Mouse (Mus musculus): ENCODE data around the gene Ncbp1. TPM values are rescaled to one million over a fixed set of nuclear protein-coding genes. Genes with fewer than 3 reads are reported as not detected.
A peak's percentile ranks its signal among the peaks of the same experiment; 100 is the strongest.
"Not testable (repeated sequence)": the region's sequence is repeated elsewhere in the genome, so short reads cannot be mapped to it uniquely, and the experiment has no call there.

Ncbp1 gene
- polyA plus RNA-seq, 1 experiment from 2014 or later = 69.5 TPM

GRCm38 (mm10) chr4:46181168-46181567 lies 42.8 kb downstream of the Ncbp1 start:
- Histone ChIP-seq H3K27ac (no peak overlapping the region), H3K36me3 (peaks cover 80% of the 10 kb centered on the region), H3K27me3 (no peaks in the 10 kb centered on the region), H3K9ac (no peak overlapping the region), H3K4me3 (no peak overlapping the region), H3K9me3 (no peaks in the 10 kb centered on the region), H3K4me2 (no peak overlapping the region), H3K4me1 (no peaks in the 10 kb centered on the region)
- WGBS = 28% methylated on average over 6 of the region's 6 CpGs
- ATAC-seq (ENCODE audit: insufficient number of reproducible peaks, low FRiP score, low TSS enrichment, low read depth) = no peak

- Histone ChIP-seq H3K4me2 (no peak overlapping the region), H3K27me3 (no peaks in the 10 kb centered on the region), H3K27ac (no peak overlapping the region), H3K9ac (no peak overlapping the region), H3K4me3 (no peak overlapping the region), H3K4me1 (no peaks in the 10 kb centered on the region), H3K9me3 (no peaks in the 10 kb centered on the region), H3K36me3 (peaks cover 74% of the 10 kb centered on the region)
- 79% methylated on average over 7 of the region's 7 CpGs for WGBS
- no peak for ATAC-seq (ENCODE audit: insufficient number of reproducible peaks, low FRiP score, low TSS enrichment, low read depth)
These were observed 43.8 kb downstream of the Ncbp1 start for GRCm38 (mm10) chr4:46182181-46182580.

- H3K4me1 ChIP-seq = no peaks in the 10 kb centered on the region
- no peaks in the 10 kb centered on the region for H3K9me3 ChIP-seq
- no peak overlapping the region for H3K27ac ChIP-seq
- H3K9ac ChIP-seq = no peak overlapping the region
- 50% methylated on average over 8 of the region's 8 CpGs for WGBS
- H3K36me3 ChIP-seq = peaks cover 77% of the 10 kb centered on the region
- H3K27me3 ChIP-seq = no peaks in the 10 kb centered on the region
- H3K4me2 ChIP-seq = no peak overlapping the region
- no peak overlapping the region for H3K4me3 ChIP-seq
- ATAC-seq (ENCODE audit: insufficient number of reproducible peaks, low FRiP score, low TSS enrichment, low read depth) = no peak
These were observed 47.0 kb downstream of the Ncbp1 start for GRCm38 (mm10) chr4:46185423-46185822.

- Histone ChIP-seq H3K27ac (no peak overlapping the region), H3K9me3 (no peaks in the 10 kb centered on the region), H3K9ac (no peak overlapping the region), H3K27me3 (no peaks in the 10 kb centered on the region), H3K4me3 (no peak overlapping the region), H3K4me2 (no peak overlapping the region), H3K4me1 (no peaks in the 10 kb centered on the region), H3K36me3 (peaks cover 80% of the 10 kb centered on the region)
- no peak for ATAC-seq (ENCODE audit: insufficient number of reproducible peaks, low FRiP score, low TSS enrichment, low read depth)
- WGBS = 78% methylated on average over 9 of the region's 9 CpGs
These were observed 47.5 kb downstream of the Ncbp1 start for GRCm38 (mm10) chr4:46185890-46186289.

- Histone ChIP-seq H3K27ac (no peak overlapping the region), H3K4me3 (no peak overlapping the region), H3K4me1 (no peaks in the 10 kb centered on the region), H3K9ac (no peak overlapping the region), H3K4me2 (no peak overlapping the region), H3K36me3 (peaks cover 79% of the 10 kb centered on the region), H3K9me3 (no peaks in the 10 kb centered on the region), H3K27me3 (no peaks in the 10 kb centered on the region)
- WGBS = 66% methylated on average over 3 of the region's 3 CpGs
- ATAC-seq (ENCODE audit: insufficient number of reproducible peaks, low FRiP score, low TSS enrichment, low read depth) = no peak
These were observed 48.1 kb downstream of the Ncbp1 start for GRCm38 (mm10) chr4:46186466-46186865.

GRCm38 (mm10) chr4:46192011-46192410 lies 53.6 kb downstream of the Ncbp1 start:
- H3K4me2 ChIP-seq; H3K9me3 ChIP-seq; H3K9ac ChIP-seq; H3K27ac ChIP-seq; H3K4me3 ChIP-seq; ATAC-seq (ENCODE audit: insufficient number of reproducible peaks, low FRiP score, low TSS enrichment, low read depth); H3K27me3 ChIP-seq: not testable (repeated sequence)
- H3K4me1 ChIP-seq = peaks cover 22% of the 10 kb centered on the region
- H3K36me3 ChIP-seq = peaks cover 41% of the 10 kb centered on the region

GRCm38 (mm10) chr4:46195781-46196487 lies 57.5 kb downstream of the Ncbp1 start, which contains the start of gene Xpa:
TSS of gene Xpa (minus strand) at chr4:46196311.
- H3K4me1 ChIP-seq = peaks cover 22% of the 10 kb centered on the region
- peaks cover 7% of the 10 kb centered on the region for H3K36me3 ChIP-seq
- peak within 1 kb of the TSS; percentile 89 for H3K27ac ChIP-seq
- WGBS = under 1% methylated on average over 57 of the region's 70 CpGs
- no peaks in the 10 kb centered on the region for H3K9me3 ChIP-seq
- H3K4me2 ChIP-seq = peak within 1 kb of the TSS; percentile 64
- H3K27me3 ChIP-seq = peaks cover 20% of the 10 kb centered on the region
- peak; percentile 91 for ATAC-seq (ENCODE audit: insufficient number of reproducible peaks, low FRiP score, low TSS enrichment, low read depth)
- peak within 1 kb of the TSS; percentile 83 for H3K4me3 ChIP-seq
- peak within 1 kb of the TSS; percentile 87 for H3K9ac ChIP-seq

- H3K4me1 ChIP-seq = peaks cover 22% of the 10 kb centered on the region
- H3K4me3 ChIP-seq = peak overlapping the region; percentile 83
- WGBS = 49% methylated on average over 6 of the region's 6 CpGs
- H3K27me3 ChIP-seq = peaks cover 22% of the 10 kb centered on the region
- no peaks in the 10 kb centered on the region for H3K9me3 ChIP-seq
- no peak for ATAC-seq (ENCODE audit: insufficient number of reproducible peaks, low FRiP score, low TSS enrichment, low read depth)
- H3K36me3 ChIP-seq = peaks cover 2% of the 10 kb centered on the region; the same call in 1 of the 2 replicates
- no peak overlapping the region for H3K9ac ChIP-seq
- H3K27ac ChIP-seq = peak overlapping the region; percentile 89
- peak overlapping the region; percentile 64 for H3K4me2 ChIP-seq
These were observed 58.1 kb downstream of the Ncbp1 start for GRCm38 (mm10) chr4:46196513-46196912.

- no peak for ATAC-seq (ENCODE audit: insufficient number of reproducible peaks, low FRiP score, low TSS enrichment, low read depth)
- Histone ChIP-seq H3K4me1 (peaks cover 28% of the 10 kb centered on the region), H3K27me3 (peaks cover 34% of the 10 kb centered on the region), H3K36me3 (no peaks in the 10 kb centered on the region), H3K9ac (no peak overlapping the region), H3K4me3 (no peak overlapping the region), H3K27ac (no peak overlapping the region), H3K9me3 (no peaks in the 10 kb centered on the region), H3K4me2 (no peak overlapping the region)
- 75% methylated on average over 5 of the region's 5 CpGs for WGBS
These were observed 59.7 kb downstream of the Ncbp1 start for GRCm38 (mm10) chr4:46198064-46198463.

GRCm38 (mm10) chr4:46201834-46202561 lies 63.6 kb downstream of the Ncbp1 start:
- H3K4me3 ChIP-seq = peak overlapping the region; percentile 21

GRCm38 (mm10) chr4:46202562-46203126 lies 64.2 kb downstream of the Ncbp1 start:
- no peaks in the 10 kb centered on the region for H3K36me3 ChIP-seq
- no peaks in the 10 kb centered on the region for H3K9me3 ChIP-seq
- ATAC-seq (ENCODE audit: insufficient number of reproducible peaks, low FRiP score, low TSS enrichment, low read depth) = no peak
- no peak overlapping the region for H3K9ac ChIP-seq
- peak overlapping the region; percentile 21 for H3K4me3 ChIP-seq
- WGBS = 4% methylated on average over 23 of the region's 23 CpGs
- H3K27ac ChIP-seq = no peak overlapping the region
- H3K27me3 ChIP-seq = peaks cover 37% of the 10 kb centered on the region
- H3K4me1 ChIP-seq = peaks cover 7% of the 10 kb centered on the region
- H3K4me2 ChIP-seq = peak overlapping the region; percentile 45

More at GRCm38 (mm10) chr4:46201834-46202561, 63.6 kb downstream of the Ncbp1 start:
- H3K27ac ChIP-seq = no peak overlapping the region
- H3K36me3 ChIP-seq = no peaks in the 10 kb centered on the region
- peak overlapping the region; percentile 45 for H3K4me2 ChIP-seq
- no peaks in the 10 kb centered on the region for H3K9me3 ChIP-seq
- ATAC-seq (ENCODE audit: insufficient number of reproducible peaks, low FRiP score, low TSS enrichment, low read depth) = 0 out of 2 replicates have a peak, but pooled peaks have one; percentile 52
- 9% methylated on average over 7 of the region's 7 CpGs for WGBS
- peaks cover 7% of the 10 kb centered on the region for H3K4me1 ChIP-seq
- no peak overlapping the region for H3K9ac ChIP-seq
- peaks cover 40% of the 10 kb centered on the region for H3K27me3 ChIP-seq

- 84% methylated on average over 3 of the region's 3 CpGs for WGBS
These were observed 82.7 kb downstream of the Ncbp1 start for GRCm38 (mm10) chr4:46221090-46221489.

More at GRCm38 (mm10) chr4:46221090-46221489, 82.7 kb downstream of the Ncbp1 start:
- no peak for ATAC-seq (ENCODE audit: insufficient number of reproducible peaks, low FRiP score, low TSS enrichment, low read depth)
- H3K4me1 ChIP-seq = no peaks in the 10 kb centered on the region
- H3K27ac ChIP-seq = no peak overlapping the region
- no peaks in the 10 kb centered on the region for H3K27me3 ChIP-seq
- no peaks in the 10 kb centered on the region for H3K36me3 ChIP-seq
- H3K9ac ChIP-seq = no peak overlapping the region
- no peak overlapping the region for H3K4me2 ChIP-seq
- no peak overlapping the region for H3K4me3 ChIP-seq
- H3K9me3 ChIP-seq = no peaks in the 10 kb centered on the region

All from limb, embryonic 15.5 days (tissue).